Mouse (Mus musculus) activated CD4-positive, CD25-positive, alpha-beta regulatory T cell, adult 9 weeks (primary cell): ENCODE measurements around the gene Srprb. TPM values are rescaled to one million over a fixed set of nuclear protein-coding genes. Genes with fewer than 3 reads are reported as not detected.

Experiments used
- polyA plus RNA-seq: library from polyadenylated mRNA; unstranded; fragments of 100-300 nt; shearing (Covaris generic); gene quantifications from one replicate; pipeline ENCODE4 v1.2.1, GENCODE M21; 2017

Gene Srprb
- polyA plus RNA-seq = 43.6 TPM

GRCm38 (mm10) chr9:103201561-103202260 lies at the start of gene Srprb:
Gene Srprb (minus strand): TSS chr9:103202137.

GRCm38 (mm10) chr9:103230151-103230951 lies 28.4 kb upstream of the Srprb start, which contains the start of the genes Gm20425 and Trf:
Gene Gm20425 (minus strand): TSS chr9:103230307.
Gene Trf (minus strand): TSS chr9:103230444.

Other genes starting within 250 kb of the Srprb start
- gene Slco2a1, start 213.4 kb downstream of the Srprb start, polyA plus RNA-seq = 0.44 TPM
- 11.5 TPM for gene Rab6b, start 90.3 kb downstream of the Srprb start, polyA plus RNA-seq
- 3.2 TPM for gene Gm20425, start 28.2 kb upstream of the Srprb start, polyA plus RNA-seq
- 8.9 TPM for gene Trf, start 28.3 kb upstream of the Srprb start, polyA plus RNA-seq
- 1.1 TPM for gene 1300017J02Rik, start 102.9 kb upstream of the Srprb start, polyA plus RNA-seq
- gene Topbp1, start 103.1 kb upstream of the Srprb start, polyA plus RNA-seq = 18.3 TPM
- 47.9 TPM for gene Cdv3, start 163.7 kb upstream of the Srprb start, polyA plus RNA-seq